Mouse (Mus musculus) c-Kit-positive CD71-positive TER-119-negative erythroid progenitor cells, embryonic 14.5 days (primary cell): ENCODE results near the gene Carmil1.

Experiments used
- DNase-seq: peaks from one replicate; pipeline ENCODE4 v3.0.0-alpha.2; 2013; ENCODE audit warnings: low read depth

The Carmil1 gene

GRCm38 (mm10) chr13:24211229-24211628 lies 69.4 kb downstream of the Carmil1 start:
- no peak for DNase-seq

- no peak for DNase-seq
Measured at GRCm38 (mm10) chr13:24206097-24206496, 74.5 kb downstream of the Carmil1 start.

- DNase-seq: no peak
Measured at GRCm38 (mm10) chr13:24202314-24202713, 78.3 kb downstream of the Carmil1 start.

- no peak for DNase-seq
Measured at GRCm38 (mm10) chr13:24199861-24200543, 80.6 kb downstream of the Carmil1 start.

GRCm38 (mm10) chr13:24198396-24198924 lies 82.1 kb downstream of the Carmil1 start:
- DNase-seq: no peak

- DNase-seq: no peak
Measured at GRCm38 (mm10) chr13:24195371-24195770, 85.2 kb downstream of the Carmil1 start.

GRCm38 (mm10) chr13:24194018-24194417 lies 86.6 kb downstream of the Carmil1 start:
- peak; percentile 7 for DNase-seq

GRCm38 (mm10) chr13:24190875-24191663 lies 89.5 kb downstream of the Carmil1 start:
- no peak for DNase-seq

- no peak for DNase-seq
Measured at GRCm38 (mm10) chr13:24187026-24187425, 93.6 kb downstream of the Carmil1 start.

GRCm38 (mm10) chr13:24185641-24186040 lies 95.0 kb downstream of the Carmil1 start:
- DNase-seq: no peak

- DNase-seq: no peak
Measured at GRCm38 (mm10) chr13:24182878-24183277, 97.7 kb downstream of the Carmil1 start.

- DNase-seq: no peak
Measured at GRCm38 (mm10) chr13:24179538-24179937, 101.1 kb downstream of the Carmil1 start.

GRCm38 (mm10) chr13:24177600-24177999 lies 103.0 kb downstream of the Carmil1 start:
- DNase-seq: no peak

- no peak for DNase-seq
Measured at GRCm38 (mm10) chr13:24176835-24177234, 103.8 kb downstream of the Carmil1 start.

- DNase-seq: no peak
Measured at GRCm38 (mm10) chr13:24169658-24170057, 110.9 kb downstream of the Carmil1 start.

GRCm38 (mm10) chr13:24163368-24163767 lies 117.2 kb downstream of the Carmil1 start:
- no peak for DNase-seq

GRCm38 (mm10) chr13:24161105-24161504 lies 119.5 kb downstream of the Carmil1 start:
- peak; percentile 33 for DNase-seq

- DNase-seq: no peak
Measured at GRCm38 (mm10) chr13:24159972-24160371, 120.6 kb downstream of the Carmil1 start.

- DNase-seq: peak; percentile 78
Measured at GRCm38 (mm10) chr13:24159190-24159965, 121.2 kb downstream of the Carmil1 start.

- DNase-seq: no peak
Measured at GRCm38 (mm10) chr13:24157560-24158011, 123.0 kb downstream of the Carmil1 start.

GRCm38 (mm10) chr13:24155190-24155589 lies 125.4 kb downstream of the Carmil1 start:
- no peak for DNase-seq
